Mouse (Mus musculus) lung, postnatal 10 days (tissue): ENCODE measurements at regions not wholly inside any gene's neighbourhood (a gene's known extent, or its start where the extent isn't known, plus 50 kb on each side); places are given as distances from the start of the nearest gene placed in this dataset.
"Not testable (repeated sequence)": the region's sequence is repeated elsewhere in the genome, so short reads cannot be mapped to it uniquely, and the experiment has no call there.

Source experiments
- DNase-seq: peaks from one replicate; pipeline ENCODE4 v3.0.0; 2021

- DNase-seq = peak; percentile 20
These were observed 81.2 kb upstream of the Atl2 start for GRCm38 (mm10) chr17:79977154-79977571.

- no peak for DNase-seq
These were observed 80.7 kb upstream of the Atl2 start for GRCm38 (mm10) chr17:79976518-79977100.

DNA sequence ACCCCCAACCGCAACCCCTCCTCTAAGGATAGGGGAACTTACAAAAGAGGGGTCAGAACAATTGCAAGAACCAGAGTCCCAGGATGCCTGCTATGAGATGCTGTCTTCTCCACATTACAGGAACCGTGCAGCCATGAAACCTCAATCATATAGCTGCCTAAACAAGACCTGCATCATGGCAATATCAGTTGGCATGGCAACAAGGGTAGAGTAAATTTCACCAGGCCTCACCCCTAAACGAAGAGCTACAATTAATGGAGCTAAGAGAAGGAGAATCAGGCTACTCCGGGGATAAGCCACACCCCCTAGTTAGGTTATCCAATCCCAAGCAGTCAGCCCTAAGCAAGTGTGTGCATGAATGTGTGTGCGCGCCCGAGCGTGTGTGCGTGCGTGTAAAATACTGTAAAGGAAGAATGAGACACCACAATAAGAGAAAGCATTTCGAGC lies 80.1 kb upstream of the Atl2 start:
- DNase-seq = no peak

- DNase-seq = not testable (repeated sequence)
These were observed 79.3 kb upstream of the Atl2 start for GRCm38 (mm10) chr17:79975150-79975757.

GRCm38 (mm10) chr17:79971721-79972336 lies 75.9 kb upstream of the Atl2 start:
- no peak for DNase-seq

- no peak for DNase-seq
These were observed 73.6 kb upstream of the Atl2 start for GRCm38 (mm10) chr17:79969500-79969972.

- no peak for DNase-seq
These were observed 72.9 kb upstream of the Atl2 start for GRCm38 (mm10) chr17:79968819-79969218.

DNA sequence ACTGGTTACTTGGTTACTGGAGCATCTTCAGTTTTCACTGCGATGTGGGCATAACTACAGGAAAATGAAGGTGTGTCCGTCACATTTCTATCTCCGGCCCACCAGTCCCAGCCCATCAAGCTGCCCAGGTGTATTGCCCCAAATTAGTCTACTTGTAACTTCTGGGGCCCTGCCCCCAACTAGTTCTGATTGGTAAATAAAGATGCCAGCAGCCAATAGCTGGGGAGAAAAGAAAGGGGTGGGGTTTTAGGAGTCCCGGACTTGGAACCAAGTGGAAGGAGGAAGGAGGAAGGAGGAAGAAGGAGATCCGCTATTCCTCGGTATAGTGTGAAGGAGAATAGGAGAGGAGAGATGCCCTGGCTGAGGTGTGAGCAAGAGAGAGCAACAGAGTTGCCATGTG lies 71.1 kb upstream of the Atl2 start:
- DNase-seq = no peak

- no peak for DNase-seq
These were observed 69.7 kb upstream of the Atl2 start for GRCm38 (mm10) chr17:79965625-79966024.

GRCm38 (mm10) chr17:79964850-79965249 lies 68.9 kb upstream of the Atl2 start:
- DNase-seq = no peak

- no peak for DNase-seq
These were observed 67.4 kb upstream of the Atl2 start for GRCm38 (mm10) chr17:79963330-79963729.

GRCm38 (mm10) chr17:79961391-79961790 lies 65.5 kb upstream of the Atl2 start:
- DNase-seq = no peak

- no peak for DNase-seq
These were observed 64.8 kb upstream of the Atl2 start for GRCm38 (mm10) chr17:79960688-79961087.

DNA sequence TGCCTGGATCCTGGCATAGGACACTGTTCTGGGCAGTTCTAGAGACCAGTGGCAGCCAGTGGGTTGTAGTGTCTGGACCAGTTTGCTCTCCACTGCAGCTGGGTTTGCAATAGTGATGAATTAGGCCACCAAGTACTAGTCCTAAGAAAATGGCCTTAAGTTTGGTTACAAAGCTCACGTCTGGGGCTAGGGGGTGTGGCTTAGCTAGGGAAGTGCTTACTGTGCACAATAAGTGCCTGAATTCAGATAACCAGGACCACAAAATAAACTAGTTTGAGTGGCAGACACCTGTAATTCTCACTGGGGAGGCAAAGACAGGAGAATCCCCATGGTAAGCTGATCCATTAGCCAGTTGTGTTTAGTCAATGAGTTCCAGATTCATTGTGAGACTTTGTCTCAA lies 59.3 kb upstream of the Atl2 start:
- no peak for DNase-seq

- DNase-seq = no peak
These were observed 58.8 kb upstream of the Atl2 start for GRCm38 (mm10) chr17:79954624-79955244.

DNA sequence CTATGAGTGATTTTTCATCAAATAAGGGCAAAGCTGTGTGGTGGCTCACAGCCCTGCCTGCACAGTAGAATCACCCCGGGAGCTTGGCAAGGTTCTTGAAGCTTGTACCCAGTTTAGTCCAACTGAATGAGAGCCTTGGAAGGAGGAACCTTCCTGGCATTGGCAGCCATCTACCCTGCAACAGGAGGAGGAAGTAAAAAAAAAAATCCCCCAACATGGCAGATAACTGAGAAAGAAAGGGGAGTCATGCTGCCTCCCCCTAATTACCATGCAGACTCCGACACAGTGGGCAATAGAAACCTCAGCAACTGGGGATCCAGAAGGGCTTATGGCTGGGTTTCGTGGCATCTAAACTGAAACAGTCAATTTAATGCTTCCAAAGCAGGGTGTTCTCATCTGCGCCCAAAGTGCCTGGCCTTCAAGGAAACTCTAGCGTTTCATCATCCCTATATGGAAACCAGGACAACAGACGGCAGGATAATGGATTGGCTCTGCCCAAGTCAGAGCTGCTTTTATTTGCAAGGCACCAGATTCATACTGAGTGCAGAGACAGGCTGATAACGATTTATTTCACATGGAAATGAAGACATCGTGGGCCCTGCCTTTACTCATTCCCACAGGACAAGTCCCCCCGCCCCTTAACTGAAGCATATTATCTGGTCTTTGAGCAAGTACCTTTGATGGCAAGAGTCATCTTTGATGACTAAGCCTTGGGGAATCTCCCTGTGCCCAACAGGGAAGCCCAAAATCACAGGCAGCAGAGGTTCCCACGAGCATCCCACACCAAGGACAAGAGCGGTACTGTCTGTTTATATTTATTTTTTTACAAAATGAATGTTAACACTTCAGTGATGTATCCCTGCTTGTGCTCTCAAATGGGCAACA lies 52.9 kb upstream of the Atl2 start:
- DNase-seq = no peak
